In genomic region chr6:95492216-95492956, GRCm38 (mm10) we compare ENCODE assay signal across 22 mouse cellular contexts.
DNase-seq lines count a peak whose midpoint lies in the region; ATAC-seq and TF ChIP-seq lines count a peak whose summit lies in the region.
"Had no signal": no experiment of that assay in that cellular context is flagged by ENCODE, and none has a peak within 500 bp of the region (broad histone marks: within the 10 kb centered on the region; RNA-seq: fewer than 3 reads in every experiment).

No protein-coding gene starts in this region.

- H3K9ac ChIP-seq in heart, embryonic 15.5 days: no peak overlapping the region
- H3K9ac ChIP-seq: embryonic facial prominence, embryonic 15.5 days; hindbrain, embryonic 12.5 days had no signal

- no peaks in the 10 kb centered on the region for H3K9me3 ChIP-seq in heart, embryonic 15.5 days (replicated peaks)
- H3K9me3 ChIP-seq: embryonic facial prominence, embryonic 15.5 days; forebrain, embryonic 10.5 days; hindbrain, embryonic 12.5 days had no signal

- H3K4me3 ChIP-seq in heart, embryonic 15.5 days: no peak overlapping the region
- H3K4me3 ChIP-seq: embryonic facial prominence, embryonic 15.5 days; erythroblast, embryonic 14.5 days; forebrain, embryonic 10.5 days; hindbrain, embryonic 12.5 days had no signal

- no peaks in the 10 kb centered on the region for H3K36me3 ChIP-seq in heart, embryonic 15.5 days
- H3K36me3 ChIP-seq: embryonic facial prominence, embryonic 15.5 days; hindbrain, embryonic 12.5 days had no signal

- TF ChIP-seq CTCF in brain, embryonic 14.5 days (IDR thresholded peaks at IDR 0.05; ENCODE audit: borderline replicate concordance, extremely low read depth, insufficient read depth, insufficient read length): no peak

- no peak overlapping the region for H3K4me2 ChIP-seq in heart, embryonic 15.5 days
- H3K4me2 ChIP-seq: embryonic facial prominence, embryonic 15.5 days; hindbrain, embryonic 12.5 days had no signal

- TF ChIP-seq POLR2A in brain, embryonic 14.5 days (IDR thresholded peaks at IDR 0.05; ENCODE audit: borderline replicate concordance, extremely low read depth, insufficient read depth, insufficient read length, poor library complexity, severe bottlenecking): no peak

- no peak overlapping the region for H3K27ac ChIP-seq in heart, embryonic 15.5 days
- H3K27ac ChIP-seq: embryonic facial prominence, embryonic 15.5 days; forebrain, embryonic 10.5 days; hindbrain, embryonic 12.5 days had no signal

- H3K4me1 ChIP-seq in heart, embryonic 15.5 days (replicated peaks): no peaks in the 10 kb centered on the region; the same call in 1 of the 2 replicates
- H3K4me1 ChIP-seq: hindbrain, embryonic 12.5 days had no signal

- ATAC-seq in frontal cortex, adult (ENCODE audit: low TSS enrichment): peak; percentile 47; the same call in 1 of the 2 replicates
- peak; percentile 27; the same call in 1 of the 2 replicates for ATAC-seq in heart, embryonic 15.5 days (replicated peaks; ENCODE audit: insufficient number of reproducible peaks, insufficient read depth, low FRiP score, low read depth)
- ATAC-seq: hindbrain, embryonic 16.5 days; inflammation-experienced regulatory T-cells, adult 6 months had no signal

- intact Hi-C loops in heart, postnatal 10 days (cut with DNase I): no loop called here

- no peak for DNase-seq in frontal cortex, postnatal 25 days (ENCODE audit: low spot score in 2 of 2)
- DNase-seq in heart, postnatal 10 days: no peak
- peak; percentile 20 for DNase-seq in MN1 (ENCODE audit: low spot score)
- DNase-seq in brain, embryonic 14.5 days (ENCODE audit: low read depth): peak; percentile 49
- DNase-seq: adrenal gland, adult 2 months; adrenal gland, postnatal 25 days; cerebellum, adult 11 months; cerebellum, adult 8-10 months; cerebellum, postnatal 14 days; embryo, embryonic 11 days; gastrocnemius, postnatal 10 days; heart, postnatal 4 days; kidney, adult 18-20 months had no signal

- 38% methylated on average over 8 of the region's 8 CpGs for WGBS in heart, embryonic 15.5 days

- no peaks in the 10 kb centered on the region for H3K27me3 ChIP-seq in heart, embryonic 15.5 days
- H3K27me3 ChIP-seq: CH12.LX; embryonic facial prominence, embryonic 15.5 days; hindbrain, embryonic 12.5 days had no signal

Comparison
In these comparisons a context has a peak if more than half of its experiments do, and no peak if none do; other contexts are left out.
1. DNase-seq: peak in MN1 (single experiment) and brain, embryonic 14.5 days (single experiment); none in frontal cortex, postnatal 25 days (0 of 2) and heart, postnatal 10 days (0 of 2).